Mouse (Mus musculus): ENCODE data around the gene Mettl8.

GRCm38 (mm10) chr2:70919913-70920522, 135.4 kb downstream of the Mettl8 start:
- no peak for TF ChIP-seq CTCF (IDR thresholded peaks at IDR 0.05; ENCODE audit: borderline replicate concordance, extremely low read depth, insufficient read depth, insufficient read length)
- no peak for TF ChIP-seq POLR2A (IDR thresholded peaks at IDR 0.05; ENCODE audit: borderline replicate concordance, extremely low read depth, insufficient read depth, insufficient read length, poor library complexity, severe bottlenecking)
